Comparison of ENCODE assay signal across 26 mouse cellular contexts in the genomic region with DNA sequence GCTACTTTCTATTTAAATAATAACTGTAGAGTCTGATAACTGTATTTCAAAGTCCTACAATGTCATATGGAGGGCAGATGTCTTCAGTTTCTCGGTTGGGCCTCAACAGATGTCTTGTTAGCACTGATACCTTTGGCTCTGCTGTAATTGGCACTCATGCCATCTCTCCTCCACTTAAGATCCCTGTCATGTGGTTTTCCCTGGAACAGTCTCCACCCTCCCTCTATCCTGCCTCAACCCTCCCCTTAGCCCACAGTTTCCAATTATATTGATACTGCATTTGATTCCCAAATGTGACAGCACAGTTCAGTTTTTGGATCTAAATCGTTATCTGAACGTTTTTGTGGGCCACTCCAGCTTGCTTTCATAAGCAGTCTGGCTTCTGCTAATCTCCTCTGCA. TPM values are rescaled to one million over a fixed set of nuclear protein-coding genes. Genes with fewer than 3 reads are reported as not detected.
DNase-seq lines count a peak whose midpoint lies in the region; ATAC-seq and TF ChIP-seq lines count a peak whose summit lies in the region.
"Had no signal": no experiment of that assay in that cellular context is flagged by ENCODE, and none has a peak within 500 bp of the region (broad histone marks: within the 10 kb centered on the region; RNA-seq: fewer than 3 reads in every experiment).

No protein-coding gene starts in this region.

- no peaks in the 10 kb centered on the region for H3K79me2 ChIP-seq in myocyte (ENCODE audit: control insufficient read depth, insufficient read depth)

- no peaks in the 10 kb centered on the region for H3K9me3 ChIP-seq in embryonic facial prominence, embryonic 14.5 days (ENCODE audit: control insufficient read depth, low read length)
- no peaks in the 10 kb centered on the region for H3K9me3 ChIP-seq in embryonic facial prominence, embryonic 10.5 days
- H3K9me3 ChIP-seq: heart, embryonic 15.5 days; hindbrain, embryonic 12.5 days; intestine, embryonic 15.5 days; limb, embryonic 13.5 days; lung, embryonic 15.5 days; midbrain, embryonic 12.5 days had no signal

- DNase-seq in embryonic facial prominence, embryonic 14.5 days (ENCODE audit: low spot score), result peak; percentile 67
- no peak for DNase-seq in embryonic facial prominence, embryonic 10.5 days (ENCODE audit: low spot score)
- DNase-seq in gastrocnemius, adult 18-20 months (ENCODE audit: low spot score), result peak; percentile 68
- DNase-seq in gastrocnemius, postnatal 10 days, result no peak
- peak in 1 of 2 experiments; percentile 32 for DNase-seq in layer of hippocampus, adult 2 months (ENCODE audit: low spot score in 2 of 2)
- DNase-seq in layer of hippocampus, adult 9-11 months, result no peak
- DNase-seq: adrenal gland, adult 8-10 months; cerebellum, adult 11 months; cerebellum, adult 9-10 months; embryo, embryonic 11 days; gastrocnemius, postnatal 36 days; heart, postnatal 36 days; kidney, adult 2 months; kidney, postnatal 4 days; thymus, postnatal 4 days had no signal

- no peaks in the 10 kb centered on the region for H3K27me3 ChIP-seq in embryonic facial prominence, embryonic 14.5 days (replicated peaks; ENCODE audit: control insufficient read depth, insufficient read depth, low read length)
- H3K27me3 ChIP-seq in embryonic facial prominence, embryonic 10.5 days (replicated peaks; ENCODE audit: low read depth, poor library complexity, severe bottlenecking), result no peaks in the 10 kb centered on the region
- H3K27me3 ChIP-seq in myocyte (ENCODE audit: control insufficient read depth, insufficient read depth, insufficient read length), result no peaks in the 10 kb centered on the region
- H3K27me3 ChIP-seq: heart, embryonic 15.5 days; hindbrain, embryonic 12.5 days; intestine, embryonic 15.5 days; limb, embryonic 13.5 days; lung, embryonic 15.5 days had no signal

- no peak overlapping the region for H3K4me3 ChIP-seq in embryonic facial prominence, embryonic 14.5 days (ENCODE audit: low read depth, low read length)
- H3K4me3 ChIP-seq in embryonic facial prominence, embryonic 10.5 days, result no peak overlapping the region
- no peak overlapping the region for H3K4me3 ChIP-seq in layer of hippocampus, adult 2 months
- no peak overlapping the region for H3K4me3 ChIP-seq in myocyte
- H3K4me3 ChIP-seq: heart, embryonic 15.5 days; hindbrain, embryonic 12.5 days; intestine, embryonic 15.5 days; limb, embryonic 13.5 days; lung, embryonic 15.5 days; midbrain, embryonic 12.5 days had no signal

- WGBS in embryonic facial prominence, embryonic 14.5 days, result 41% methylated on average over 3 of the region's 3 CpGs
- 68% methylated on average over 3 of the region's 3 CpGs for WGBS in embryonic facial prominence, embryonic 10.5 days

- no peak overlapping the region for H3ac ChIP-seq in myocyte (ENCODE audit: control insufficient read depth, insufficient read length)

- no peak for TF ChIP-seq CTCF in layer of hippocampus, adult 2 months (conservative IDR thresholded peaks at IDR 0.05)

- no peaks in the 10 kb centered on the region for H3K4me1 ChIP-seq in embryonic facial prominence, embryonic 14.5 days (ENCODE audit: control insufficient read depth, insufficient read depth, low read length)
- peaks cover 5% of the 10 kb centered on the region for H3K4me1 ChIP-seq in embryonic facial prominence, embryonic 10.5 days
- H3K4me1 ChIP-seq: hindbrain, embryonic 12.5 days; limb, embryonic 13.5 days; lung, embryonic 15.5 days; midbrain, embryonic 12.5 days had no signal

- no peak overlapping the region for H3K27ac ChIP-seq in embryonic facial prominence, embryonic 14.5 days (replicated peaks; ENCODE audit: low read depth, low read length)
- H3K27ac ChIP-seq in embryonic facial prominence, embryonic 10.5 days (replicated peaks), result no peak overlapping the region
- H3K27ac ChIP-seq in layer of hippocampus, adult 2 months, result peak overlapping the region; percentile 55; the same call in 1 of the 2 replicates
- H3K27ac ChIP-seq: heart, embryonic 15.5 days; hindbrain, embryonic 12.5 days; hindbrain, postnatal 0 days; intestine, embryonic 15.5 days; kidney, postnatal 0 days; limb, embryonic 13.5 days; lung, embryonic 15.5 days; midbrain, embryonic 12.5 days had no signal

- H3K4me2 ChIP-seq in embryonic facial prominence, embryonic 14.5 days (ENCODE audit: low read depth, low read length), result no peak overlapping the region
- peak overlapping the region; percentile 16 for H3K4me2 ChIP-seq in myocyte (ENCODE audit: low read depth)
- H3K4me2 ChIP-seq: heart, embryonic 15.5 days; hindbrain, embryonic 12.5 days; intestine, embryonic 15.5 days; limb, embryonic 13.5 days; liver, embryonic 11.5 days; lung, embryonic 15.5 days; midbrain, embryonic 12.5 days had no signal

- no peaks in the 10 kb centered on the region for H3K36me3 ChIP-seq in embryonic facial prominence, embryonic 14.5 days (ENCODE audit: control insufficient read depth, insufficient read depth, low read length)
- no peaks in the 10 kb centered on the region for H3K36me3 ChIP-seq in embryonic facial prominence, embryonic 10.5 days (replicated peaks)
- no peaks in the 10 kb centered on the region for H3K36me3 ChIP-seq in myocyte (ENCODE audit: control insufficient read depth, insufficient read depth)
- H3K36me3 ChIP-seq: heart, embryonic 15.5 days; hindbrain, embryonic 12.5 days; intestine, embryonic 15.5 days; limb, embryonic 13.5 days; lung, embryonic 15.5 days; midbrain, embryonic 12.5 days had no signal

- no peak for ATAC-seq in embryonic facial prominence, embryonic 14.5 days (ENCODE audit: low read depth)
- no peak for ATAC-seq in megakaryocyte-erythroid progenitor cell, adult 5-6 weeks (replicated peaks; ENCODE audit: low FRiP score, low TSS enrichment, poor library complexity, severe bottlenecking)
- ATAC-seq: hindbrain, postnatal 0 days; intestine, embryonic 15.5 days had no signal

- no peak overlapping the region for H3K9ac ChIP-seq in embryonic facial prominence, embryonic 14.5 days (ENCODE audit: low read depth, low read length)
- H3K9ac ChIP-seq: heart, embryonic 15.5 days; hindbrain, embryonic 12.5 days; intestine, embryonic 15.5 days; limb, embryonic 13.5 days; lung, embryonic 15.5 days; midbrain, embryonic 12.5 days had no signal

- TF ChIP-seq POLR2A in myocyte (IDR thresholded peaks at IDR 0.05; ENCODE audit: insufficient read length, low read depth), result no peak

TF ChIP-seq in myocyte, 11 proteins besides CTCF, POLR2A, EP300 and RAD21:
- TF ChIP-seq TCF12 (IDR thresholded peaks at IDR 0.05; ENCODE audit: insufficient read depth, poor library complexity, severe bottlenecking) (no peak), MAX (IDR thresholded peaks at IDR 0.05; ENCODE audit: low read depth) (no peak), USF1 (IDR thresholded peaks at IDR 0.05; ENCODE audit: low read depth) (no peak), E2F4 (IDR thresholded peaks at IDR 0.05; ENCODE audit: insufficient read depth) (no peak), SRF (IDR thresholded peaks at IDR 0.05; ENCODE audit: control insufficient read depth, insufficient read length, low read depth) (no peak), TCF3 (IDR thresholded peaks at IDR 0.05; ENCODE audit: insufficient read length, low read depth) (no peak), MYOG (IDR thresholded peaks at IDR 0.05; ENCODE audit: control insufficient read depth in 1 of 3, insufficient read depth in 1 of 3, insufficient read length in 2 of 3, low read depth in 2 of 3) (no peak), MYOD1 (IDR thresholded peaks at IDR 0.05; ENCODE audit: control insufficient read depth in 1 of 3, insufficient read length in 2 of 3, low read depth in 2 of 3) (no peak), CEBPB (IDR thresholded peaks at IDR 0.05; ENCODE audit: insufficient read depth, poor library complexity, severe bottlenecking) (no peak), POLR2AphosphoS2 (IDR thresholded peaks at IDR 0.05; ENCODE audit: insufficient read length, low read depth) (no peak), REST (IDR thresholded peaks at IDR 0.05; ENCODE audit: insufficient read depth, insufficient read length) (no peak)

RNA-seq across cellular contexts. Expression of a gene that starts 8.3 kb away (rescaled TPM):
- polyA plus RNA-seq in embryonic facial prominence, embryonic 14.5 days (2014; fragmentation: Nextera tagmentation; extraction: Ambion mirVana), result 142 and 159 TPM in 2 replicates
- polyA plus RNA-seq in embryonic facial prominence, embryonic 10.5 days (2016; fragmentation: Nextera tagmentation; extraction: Ambion mirVana), result 196 and 197 TPM in 2 replicates
- total RNA-seq in gastrocnemius, adult 18-20 months (2021), result 10 to 100 TPM; 28.4 to 29.0 TPM
- total RNA-seq in gastrocnemius, postnatal 10 days (2021), result 10 to 100 TPM; 36.7 to 39.1 TPM
- total RNA-seq in layer of hippocampus, adult 2 months (2021), result 10 to 100 TPM; 41.8 to 42.2 TPM
- polyA plus RNA-seq in myocyte (2012; fragmentation: generic; extraction: Trizol), result 24.4 TPM
- 180 and 183 TPM in 2 replicates for total RNA-seq in megakaryocyte-erythroid progenitor cell, adult 5-6 weeks (2014; fragmentation: Nextera tagmentation)
- total RNA-seq in megakaryocyte-erythroid progenitor cell, adult 5-6 weeks (2017), result 203 and 229 TPM in 2 replicates

RNA-seq across cellular contexts. Expression of a gene that starts 12.6 kb away (rescaled TPM):
- 42.2 and 44.4 TPM in 2 replicates for polyA plus RNA-seq in embryonic facial prominence, embryonic 14.5 days (2014; fragmentation: Nextera tagmentation; extraction: Ambion mirVana)
- 44.0 and 49.6 TPM in 2 replicates for polyA plus RNA-seq in embryonic facial prominence, embryonic 10.5 days (2016; fragmentation: Nextera tagmentation; extraction: Ambion mirVana)
- 100 to 1,000 TPM; 414 to 460 TPM for total RNA-seq in gastrocnemius, adult 18-20 months (2021)
- total RNA-seq in gastrocnemius, postnatal 10 days (2021), result 100 to 1,000 TPM; 187 to 199 TPM
- total RNA-seq in layer of hippocampus, adult 2 months (2021), result 10 to 100 TPM; 79.5 to 82.0 TPM
- polyA plus RNA-seq in myocyte (2012; fragmentation: generic; extraction: Trizol), result 61.8 TPM
- 9.1 and 14.2 TPM in 2 replicates for total RNA-seq in megakaryocyte-erythroid progenitor cell, adult 5-6 weeks (2014; fragmentation: Nextera tagmentation)
- 0.88 and 1.6 TPM in 2 replicates for total RNA-seq in megakaryocyte-erythroid progenitor cell, adult 5-6 weeks (2017)

RNA-seq across cellular contexts. Expression of a gene that starts 44.4 kb away (rescaled TPM):
- polyA plus RNA-seq in embryonic facial prominence, embryonic 14.5 days (2014; fragmentation: Nextera tagmentation; extraction: Ambion mirVana), result 57.9 and 60.4 TPM in 2 replicates
- polyA plus RNA-seq in embryonic facial prominence, embryonic 10.5 days (2016; fragmentation: Nextera tagmentation; extraction: Ambion mirVana), result 48.0 and 56.9 TPM in 2 replicates
- total RNA-seq in gastrocnemius, adult 18-20 months (2021), result 10 to 100 TPM; 37.1 to 39.8 TPM
- 10 to 100 TPM; 27.2 to 31.6 TPM for total RNA-seq in gastrocnemius, postnatal 10 days (2021)
- total RNA-seq in layer of hippocampus, adult 2 months (2021), result 10 to 100 TPM; 71.0 to 72.3 TPM
- polyA plus RNA-seq in myocyte (2012; fragmentation: generic; extraction: Trizol), result 9.8 TPM
- 31.9 and 32.1 TPM in 2 replicates for total RNA-seq in megakaryocyte-erythroid progenitor cell, adult 5-6 weeks (2014; fragmentation: Nextera tagmentation)
- total RNA-seq in megakaryocyte-erythroid progenitor cell, adult 5-6 weeks (2017), result 60.6 and 66.9 TPM in 2 replicates

Comparison
In these comparisons a context has a peak if more than half of its experiments do, and no peak if none do; other contexts are left out.
1. DNase-seq: peak in embryonic facial prominence, embryonic 14.5 days (single experiment) and gastrocnemius, adult 18-20 months (single experiment); none in embryonic facial prominence, embryonic 10.5 days (single experiment), gastrocnemius, postnatal 10 days (single experiment) and layer of hippocampus, adult 9-11 months (single experiment).
2. RNA of a gene that starts 8.3 kb away (total RNA-seq): 180 to 229 TPM in megakaryocyte-erythroid progenitor cell, adult 5-6 weeks; 41.8 to 42.2 TPM in layer of hippocampus, adult 2 months, 36.7 to 39.1 TPM in gastrocnemius, postnatal 10 days and 28.4 to 29.0 TPM in gastrocnemius, adult 18-20 months; every median in the first group is over 4 times any median in the second.
3. RNA of a gene that starts 12.6 kb away (total RNA-seq): 414 to 460 TPM in gastrocnemius, adult 18-20 months, 187 to 199 TPM in gastrocnemius, postnatal 10 days and 79.5 to 82.0 TPM in layer of hippocampus, adult 2 months; 0.88 to 14.2 TPM in megakaryocyte-erythroid progenitor cell, adult 5-6 weeks; every median in the first group is over 4 times any median in the second.